Mouse (Mus musculus) frontal cortex, postnatal 10 days (tissue): ENCODE measurements around the gene Ptprr.

Experiments
- DNase-seq, 2 experiments: peaks; one replicate each; pipeline ENCODE4 v3.0.0; 2022; ENCODE audit warnings: low spot score in 2 of 2, mixed read lengths in 1 of 2

Gene Ptprr

DNA sequence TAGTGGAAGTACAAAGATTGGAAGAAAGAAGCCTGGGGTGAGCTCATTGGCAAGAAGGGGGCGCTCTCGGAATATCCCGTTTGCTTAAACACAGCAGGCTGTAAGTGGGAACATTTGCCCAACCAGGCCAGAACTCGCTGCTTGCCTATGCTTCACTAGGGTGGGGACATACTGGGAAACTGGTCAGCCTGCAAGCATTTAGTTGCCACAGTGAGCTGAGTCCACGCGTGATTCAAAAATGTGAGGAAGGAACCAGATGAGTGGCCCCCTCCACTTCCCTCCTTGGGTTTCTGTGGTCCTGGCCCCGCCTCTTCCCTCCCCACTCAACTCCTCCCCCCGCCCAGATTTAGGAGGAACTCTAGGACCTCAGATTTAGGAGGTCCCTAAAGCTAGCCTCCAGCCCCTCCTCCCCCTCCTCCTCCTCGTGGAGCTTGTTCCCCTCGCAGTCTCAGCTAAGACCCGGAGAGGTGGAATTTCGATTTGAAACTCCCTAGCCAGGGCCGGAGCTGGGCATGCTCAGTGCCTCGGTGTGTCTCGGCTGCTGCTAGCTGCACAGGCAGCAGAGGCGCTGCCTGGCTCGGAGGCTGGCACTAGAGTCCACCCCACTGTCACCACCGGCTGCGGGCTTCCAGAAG, at the start of gene Ptprr:
Gene Ptprr, plus strand, starts transcription at position 369 of the 635 bp plus-strand sequence.
- peak; percentile 86 to 90 for DNase-seq

- no peak for DNase-seq
Measured at GRCm38 (mm10) chr10:115976345-115976744, 41.7 kb upstream of the Ptprr start.

DNA sequence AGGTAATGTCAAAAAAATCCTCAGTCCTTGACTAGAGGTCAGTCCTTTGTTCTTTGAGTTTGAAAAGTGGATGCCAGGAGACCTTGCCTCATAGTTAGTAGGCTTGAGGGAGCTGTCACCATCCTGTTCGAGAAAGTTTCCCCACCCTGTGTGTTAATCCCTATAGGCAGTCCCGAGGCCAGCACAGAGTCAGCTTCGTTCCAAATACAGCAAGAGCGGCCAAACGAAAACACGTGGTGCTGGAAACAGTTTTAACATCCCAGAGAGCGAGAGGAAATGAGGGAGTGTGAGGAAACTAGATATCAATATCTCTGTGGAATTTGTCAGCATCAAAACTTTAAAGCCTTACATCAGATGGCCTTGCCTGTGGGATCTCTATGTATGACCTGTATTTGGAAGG, 39.0 kb upstream of the Ptprr start:
- DNase-seq: no peak

DNA sequence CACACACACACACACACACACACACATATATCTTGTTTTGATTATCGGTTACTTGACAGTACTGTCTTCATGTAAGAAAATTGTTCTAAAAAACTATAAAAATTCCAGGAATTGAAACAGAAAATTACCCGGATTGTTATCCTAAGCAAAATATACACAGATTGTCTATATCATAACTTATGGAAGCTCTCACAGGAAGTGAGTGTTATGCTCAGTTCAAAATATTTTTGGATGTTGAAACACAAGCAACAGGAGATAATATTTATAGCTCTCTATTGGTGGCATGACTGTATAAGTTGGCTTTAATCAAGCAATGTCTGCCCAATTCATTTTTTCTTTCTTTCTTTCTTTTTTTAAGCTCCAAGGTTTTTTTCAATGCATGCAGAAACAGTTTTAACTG, 38.0 kb upstream of the Ptprr start:
- DNase-seq: no peak

DNA sequence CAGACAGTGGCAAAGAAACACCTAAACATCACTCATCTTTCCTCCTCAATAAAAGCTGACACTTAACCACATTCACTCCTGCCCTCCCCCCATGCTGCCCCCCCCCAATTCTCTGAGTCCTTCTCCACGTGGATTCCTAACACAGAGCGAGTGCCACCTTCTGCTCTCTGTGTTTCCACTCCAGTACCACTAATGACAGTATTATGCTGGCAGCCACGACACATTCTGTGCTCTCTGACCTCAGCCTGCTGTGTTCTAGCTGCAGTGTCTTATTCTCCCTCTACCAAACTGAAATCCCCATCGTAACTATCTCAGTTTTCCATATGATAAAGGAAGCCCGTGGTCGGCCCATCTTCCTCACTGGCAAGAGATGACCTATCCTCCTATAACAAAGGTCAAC, 33.7 kb upstream of the Ptprr start:
- DNase-seq: no peak

DNA sequence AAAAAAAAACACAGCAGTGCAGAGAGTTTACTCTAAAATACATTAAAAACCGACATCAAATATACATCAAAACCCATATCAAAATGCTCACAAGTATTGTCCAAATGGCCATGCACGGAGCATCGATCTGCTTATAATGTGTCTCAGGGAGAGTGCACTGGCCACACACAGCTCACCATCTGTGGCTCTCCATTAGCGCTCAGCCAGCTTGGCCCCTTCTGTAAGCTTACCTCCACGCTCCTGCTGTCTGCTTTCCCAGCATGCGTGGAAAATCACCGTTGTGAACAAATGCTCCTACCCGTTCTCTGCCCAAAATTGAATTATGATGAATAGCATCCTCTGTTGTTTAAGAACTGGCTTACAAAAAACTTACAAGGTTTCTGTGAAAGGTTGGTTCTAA, 16.2 kb upstream of the Ptprr start:
- no peak for DNase-seq

- DNase-seq: no peak
Measured at GRCm38 (mm10) chr10:116006675-116007074, 11.3 kb upstream of the Ptprr start.

GRCm38 (mm10) chr10:116018480-116018891, 473 bp downstream of the Ptprr start:
- no peak for DNase-seq

DNA sequence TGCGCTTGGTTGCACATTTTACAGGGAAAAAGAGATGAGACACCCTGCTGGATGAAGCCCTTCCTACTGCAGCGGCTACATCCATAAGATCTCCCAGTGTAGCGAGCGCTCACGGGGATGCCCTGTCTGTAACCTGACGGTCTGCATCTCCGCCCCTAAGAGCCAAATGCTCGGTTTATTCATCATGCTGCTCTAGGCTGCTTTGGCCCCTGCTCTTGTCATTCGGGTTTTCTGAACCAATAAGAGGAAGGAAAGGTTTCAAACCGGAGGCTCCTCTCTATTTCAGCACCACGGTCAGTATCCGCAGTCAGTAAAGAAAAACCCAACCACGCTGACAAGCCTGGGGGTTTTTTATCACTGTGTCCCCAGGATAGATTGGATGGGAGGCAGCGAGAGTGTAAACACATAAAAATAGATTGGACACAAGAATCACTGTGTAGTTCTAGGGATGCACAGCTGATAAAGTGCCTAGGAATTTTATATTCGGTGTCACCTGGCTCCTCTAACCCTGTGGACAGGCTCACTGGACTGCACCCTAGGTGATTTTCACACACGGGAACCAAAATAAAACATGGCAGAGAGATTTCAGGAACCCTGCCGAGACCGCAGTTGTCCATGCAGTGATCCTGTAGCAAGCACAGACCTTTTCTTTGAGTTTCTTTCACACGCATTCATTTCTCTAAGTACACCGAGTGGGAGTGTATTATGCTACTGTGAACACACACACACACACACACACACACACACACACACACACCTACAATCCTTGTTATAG, 1.3 kb downstream of the Ptprr start:
- peak; percentile 21 to 35 for DNase-seq

DNA sequence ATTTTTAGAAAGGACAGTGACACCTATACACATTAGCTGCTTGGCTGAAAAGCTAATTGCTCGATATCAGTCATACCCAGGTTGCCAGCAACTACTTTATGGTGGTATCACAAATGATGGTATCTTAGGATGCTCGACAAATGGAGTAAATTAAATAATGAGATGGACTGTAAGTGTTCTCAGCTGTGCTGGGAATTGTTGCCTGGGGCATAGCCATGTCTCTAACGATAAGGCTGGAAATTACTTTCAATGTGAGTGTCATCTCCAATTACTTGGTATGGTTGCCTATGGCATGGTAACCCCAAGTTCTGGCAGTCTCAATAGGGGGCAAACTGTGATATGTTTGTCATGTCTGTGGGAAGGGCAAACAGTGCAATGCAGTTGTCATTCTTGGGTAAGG, 3.1 kb downstream of the Ptprr start:
- no peak for DNase-seq

DNA sequence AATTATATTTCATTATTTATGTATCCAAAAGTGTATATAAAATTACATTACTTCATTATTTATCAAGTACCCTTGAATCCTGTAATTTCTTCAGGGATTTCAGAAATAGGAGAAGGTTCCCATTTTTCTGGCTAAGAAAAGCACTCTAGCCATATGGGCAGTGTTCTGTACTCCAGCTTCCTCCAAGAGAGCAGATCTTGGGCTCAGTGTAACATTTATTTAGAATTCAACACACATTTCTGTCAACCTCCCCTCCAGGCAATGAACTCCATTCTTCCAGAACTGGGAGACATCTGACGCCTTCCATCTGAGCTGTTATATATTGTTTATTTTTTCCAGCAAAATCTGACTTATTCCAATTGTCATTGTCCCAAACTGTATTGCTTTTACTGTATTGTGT, 20.1 kb downstream of the Ptprr start:
- DNase-seq: no peak

GRCm38 (mm10) chr10:116075954-116076353, 57.9 kb downstream of the Ptprr start:
- DNase-seq: no peak

GRCm38 (mm10) chr10:116078636-116079035, 60.6 kb downstream of the Ptprr start:
- no peak for DNase-seq

DNA sequence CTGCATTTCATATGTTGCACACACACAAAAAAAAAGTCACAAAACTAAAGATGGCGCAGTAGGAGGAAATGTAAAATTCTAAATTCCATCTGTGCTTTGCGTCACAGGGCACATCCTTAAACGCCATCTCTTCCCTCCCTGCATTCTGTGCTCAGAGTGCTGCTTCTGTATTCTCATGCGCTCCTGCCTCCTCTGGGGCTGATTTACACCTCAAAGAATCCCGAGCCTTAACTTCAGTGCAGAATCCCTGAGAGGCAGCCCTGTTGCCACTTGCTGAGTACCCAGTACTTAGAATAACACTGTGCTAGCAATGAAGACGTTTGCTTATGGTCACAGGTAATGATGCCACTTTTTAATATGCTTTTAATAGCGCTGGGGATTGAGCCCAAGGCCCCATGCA, 61.4 kb downstream of the Ptprr start:
- DNase-seq: no peak

DNA sequence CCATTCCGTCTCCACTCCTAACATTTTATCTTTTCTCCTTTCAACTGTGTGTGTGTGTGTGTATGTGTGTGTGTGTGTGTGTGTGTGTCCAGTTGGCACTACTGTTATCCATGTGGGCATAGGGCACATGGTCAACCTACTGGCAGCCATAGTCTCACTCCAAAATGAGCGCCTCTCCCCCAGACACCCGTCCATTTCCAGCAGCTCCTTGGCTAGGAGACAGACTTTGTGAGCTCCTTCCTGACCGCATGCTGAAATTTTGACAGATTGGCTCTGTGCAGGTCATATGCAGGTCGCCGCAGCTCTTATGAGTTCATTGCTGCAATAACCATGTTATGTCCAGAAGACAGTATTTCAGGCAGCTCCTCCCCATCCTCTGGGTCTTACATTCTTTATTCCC, 62.8 kb downstream of the Ptprr start:
- no peak for DNase-seq

- no peak for DNase-seq
Measured at GRCm38 (mm10) chr10:116083965-116084364, 66.0 kb downstream of the Ptprr start.

DNA sequence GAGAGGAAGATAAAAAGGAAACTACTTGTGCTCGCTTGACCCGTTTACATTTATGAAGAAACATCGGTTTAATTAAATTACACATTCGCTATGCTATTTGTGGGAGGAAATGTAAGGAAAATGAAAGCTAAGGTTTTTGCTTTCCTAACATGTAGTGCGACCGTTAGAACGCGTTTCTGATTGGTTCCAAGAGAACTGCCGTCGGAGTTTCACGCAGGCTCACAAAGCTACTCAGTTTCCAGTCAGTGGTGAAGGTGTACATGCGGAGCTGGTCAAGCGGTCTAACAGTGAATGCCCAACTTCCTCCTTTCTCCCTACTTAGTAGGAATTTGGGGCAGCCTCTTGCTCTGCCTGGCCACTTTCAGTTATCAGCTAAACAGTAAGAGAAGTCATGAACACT, 78.5 kb downstream of the Ptprr start:
- DNase-seq: no peak

GRCm38 (mm10) chr10:116098470-116098869, 80.5 kb downstream of the Ptprr start:
- DNase-seq: no peak

- DNase-seq: no peak
Measured at GRCm38 (mm10) chr10:116108176-116108575, 90.2 kb downstream of the Ptprr start.

DNA sequence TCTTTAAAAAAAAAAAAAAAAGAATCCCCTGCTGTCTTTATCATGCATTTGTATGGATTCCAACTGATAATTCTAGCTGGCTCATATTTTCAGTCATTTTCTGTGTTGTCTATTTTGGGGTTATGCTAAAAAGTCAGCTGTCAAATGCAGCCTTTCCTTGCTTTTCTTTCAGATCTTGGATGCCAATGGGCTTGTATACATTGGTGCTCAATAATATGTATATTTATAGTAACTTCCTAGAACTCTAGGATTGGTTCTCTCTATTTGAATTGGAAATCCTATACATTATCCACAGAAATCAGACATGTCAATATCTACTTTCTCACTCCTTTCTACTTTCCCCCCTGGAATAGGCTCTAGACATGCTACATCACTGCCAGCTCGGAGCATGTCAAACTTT, 90.7 kb downstream of the Ptprr start:
- DNase-seq: no peak

DNA sequence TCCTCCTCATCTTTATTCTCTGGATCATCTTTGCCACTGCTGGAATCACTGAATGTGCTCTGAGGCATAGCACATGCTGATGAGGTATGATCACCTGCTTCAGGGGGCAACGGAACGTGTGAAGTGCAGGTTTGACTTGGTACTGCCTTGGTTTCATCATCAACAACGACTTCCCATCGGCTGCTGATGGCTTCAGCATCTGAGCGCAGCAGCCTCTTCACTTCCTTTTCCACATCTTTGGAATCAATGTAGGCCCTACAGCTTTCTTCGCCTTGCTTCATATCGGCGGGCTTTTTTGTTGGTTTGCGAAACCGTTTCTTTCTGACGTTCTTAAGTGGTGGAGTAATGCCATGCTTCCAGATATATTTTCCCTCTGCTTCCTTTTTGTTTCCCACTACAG, 94.9 kb downstream of the Ptprr start:
- DNase-seq: no peak

DNA sequence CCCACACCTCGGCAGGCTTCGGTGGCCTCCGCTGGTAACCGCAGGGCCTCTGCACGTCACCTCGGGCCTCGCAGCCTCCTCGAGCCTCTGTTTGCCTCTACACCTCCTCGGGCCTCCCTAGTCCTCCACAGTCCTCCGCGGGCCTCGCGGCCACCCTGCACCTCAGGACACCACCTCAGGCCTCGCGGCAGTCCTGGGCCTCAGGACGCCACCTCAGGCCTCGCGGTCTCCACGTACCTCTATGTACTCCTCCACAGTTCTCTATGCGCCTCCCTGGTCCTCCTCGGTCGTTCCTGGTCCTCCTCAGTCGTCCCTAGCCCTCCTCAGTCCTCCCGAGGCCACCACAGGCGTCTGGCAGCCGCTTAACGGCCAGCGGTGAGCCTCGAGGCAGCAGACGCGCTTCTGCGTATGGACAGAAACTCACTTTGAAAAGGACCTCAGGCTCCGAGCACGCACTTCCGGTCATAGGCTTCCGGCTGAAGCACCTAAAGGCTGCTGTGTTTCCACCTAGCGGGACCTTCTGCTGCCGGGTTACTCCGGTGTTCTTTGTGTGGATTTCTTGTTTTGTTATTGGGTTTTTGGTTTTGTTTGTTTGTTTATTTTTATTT, 96.0 kb downstream of the Ptprr start, which contains the start of gene 4933416C03Rik:
Gene 4933416C03Rik, minus strand, starts transcription at position 51 of the 608 bp plus-strand sequence.
- DNase-seq: no peak
